In genomic region chr10:20005491-20005952, GRCm38 (mm10) we compare ENCODE assay signal across 14 mouse cellular contexts.
A peak's percentile ranks its signal among the peaks of the same experiment; 100 is the strongest.
DNase-seq lines count a peak whose midpoint lies in the region; ATAC-seq and TF ChIP-seq lines count a peak whose summit lies in the region.
"Had no signal": no experiment of that assay in that cellular context is flagged by ENCODE, and none has a peak within 500 bp of the region (broad histone marks: within the 10 kb centered on the region; RNA-seq: fewer than 3 reads in every experiment).

No protein-coding gene starts in this region.

- H3K4me3 ChIP-seq in heart, adult 2 months = peak overlapping the region; percentile 3; the same call in 1 of the 2 replicates
- H3K4me3 ChIP-seq in thymus, adult 2 months (ENCODE audit: control insufficient read depth, insufficient read depth, low read length) = no peak overlapping the region
- H3K4me3 ChIP-seq: erythroblast, embryonic 14.5 days; heart, embryonic 10.5 days had no signal

- H3K79me2 ChIP-seq in heart, adult 2 months (replicated peaks; ENCODE audit: control insufficient read depth, insufficient read depth, low read length) = no peaks in the 10 kb centered on the region; the same call in 1 of the 2 replicates

- H3K9ac ChIP-seq in heart, adult 2 months (ENCODE audit: low read depth, low read length) = no peak overlapping the region

- no peak for TF ChIP-seq EP300 in heart, adult 2 months (IDR thresholded peaks at IDR 0.05; ENCODE audit: insufficient read depth, low read depth, low read length)

- H3K27me3 ChIP-seq in heart, adult 2 months (ENCODE audit: control insufficient read depth, insufficient read depth, low read length) = no peaks in the 10 kb centered on the region
- H3K27me3 ChIP-seq in thymus, adult 2 months (ENCODE audit: control insufficient read depth, insufficient read depth, low read length) = no peaks in the 10 kb centered on the region

- peaks cover 7% of the 10 kb centered on the region for H3K36me3 ChIP-seq in heart, adult 2 months (ENCODE audit: control insufficient read depth, insufficient read depth, low read length)
- no peaks in the 10 kb centered on the region for H3K36me3 ChIP-seq in thymus, adult 2 months (ENCODE audit: control insufficient read depth, insufficient read depth, low read length)

- peaks cover 8% of the 10 kb centered on the region for H3K4me1 ChIP-seq in heart, adult 2 months (ENCODE audit: control insufficient read depth, insufficient read depth, low read length)
- peaks cover 13% of the 10 kb centered on the region for H3K4me1 ChIP-seq in thymus, adult 2 months (replicated peaks; ENCODE audit: control insufficient read depth, insufficient read depth, low read length)

- no peak for TF ChIP-seq CTCF in heart, adult 2 months (IDR thresholded peaks at IDR 0.05)
- no peak for TF ChIP-seq CTCF in thymus, adult 2 months (IDR thresholded peaks at IDR 0.05; ENCODE audit: borderline replicate concordance, control insufficient read depth, extremely low read depth, insufficient read depth, low read length, poor library complexity)

- 34% methylated on average over 6 of the region's 6 CpGs for WGBS in heart, adult 2 months
- 19% methylated on average over 6 of the region's 6 CpGs for WGBS in thymus, adult 2 months

- TF ChIP-seq POLR2A in heart, adult 2 months (IDR thresholded peaks at IDR 0.05; ENCODE audit: insufficient read depth, low read depth, low read length) = no peak
- no peak for TF ChIP-seq POLR2A in thymus, adult 2 months (IDR thresholded peaks at IDR 0.05; ENCODE audit: control insufficient read depth, extremely low read depth, insufficient read depth, low read length, poor library complexity)

- intact Hi-C loops in heart, adult 2 months (cut with DNase I) = no loop called here
- intact Hi-C loops in heart, postnatal 25 days (cut with DNase I) = no loop called here

- DNase-seq in heart, adult 2 months = no peak
- DNase-seq in heart, postnatal 25 days (ENCODE audit: low spot score) = no peak
- DNase-seq in B cell, adult 2 months = peak; percentile 52 to 55
- DNase-seq in adrenal gland, postnatal 14 days = peak; percentile 63
- no peak for DNase-seq in thymus, adult 2 months
- DNase-seq in left cerebral cortex, adult 9 months (ENCODE audit: low spot score in 2 of 2) = no peak
- no peak for DNase-seq in ovary, adult 18-20 months (ENCODE audit: low spot score)
- DNase-seq: embryo, embryonic 11 days; kidney, postnatal 10 days had no signal

- ATAC-seq in megakaryocyte-erythroid progenitor cell, adult 5-6 weeks (replicated peaks; ENCODE audit: low FRiP score, low TSS enrichment, poor library complexity, severe bottlenecking) = peak; percentile 63
- ATAC-seq: lung, postnatal 0 days had no signal

- H3K27ac ChIP-seq in heart, adult 2 months = no peak overlapping the region; the same call in 1 of the 2 replicates
- no peak overlapping the region for H3K27ac ChIP-seq in thymus, adult 2 months (ENCODE audit: control insufficient read depth, insufficient read depth, low read length)
- H3K27ac ChIP-seq: heart, embryonic 10.5 days; hindbrain, postnatal 0 days had no signal

Comparison
In these comparisons a context has a peak if more than half of its experiments do, and no peak if none do; other contexts are left out.
1. DNase-seq: peak in B cell, adult 2 months (2 of 2) and adrenal gland, postnatal 14 days (single experiment); none in heart, adult 2 months (0 of 2), heart, postnatal 25 days (single experiment), thymus, adult 2 months (single experiment), left cerebral cortex, adult 9 months (0 of 2) and ovary, adult 18-20 months (single experiment).